Mouse (Mus musculus) cerebellum, adult 11-12 months (tissue): ENCODE results near the gene Gm42421.

Experiments used
- DNase-seq: peaks from one replicate; pipeline ENCODE4 v3.0.0; 2022

Gm42421 gene

GRCm38 (mm10) chr5:143927875-143928274 lies at the start of gene Gm42421:
Gene Gm42421, plus strand, starts transcription at chr5:143928175.
- DNase-seq, result no peak

- DNase-seq, result no peak
These were observed 42.7 kb upstream of the Gm42421 start for GRCm38 (mm10) chr5:143885274-143885673.

DNA sequence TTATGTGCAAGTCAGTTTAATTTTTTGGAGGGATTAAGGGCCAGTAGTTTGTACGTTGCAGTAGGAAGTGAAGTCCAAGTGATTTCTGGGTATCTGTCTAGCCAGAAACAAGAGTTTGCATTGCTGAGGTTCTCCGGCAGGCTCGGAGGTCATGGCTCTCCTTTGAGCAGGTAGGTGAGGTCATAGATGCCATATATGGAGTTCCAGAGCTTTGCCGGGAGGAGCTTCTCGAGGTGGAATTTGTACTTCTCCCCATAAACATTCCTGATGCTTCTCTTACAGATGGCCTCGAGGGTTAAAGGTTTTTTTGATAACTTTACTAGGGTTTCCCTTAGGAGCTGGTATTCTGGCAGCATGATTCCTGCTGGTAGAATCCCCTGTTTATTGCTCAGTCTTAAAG lies 37.2 kb upstream of the Gm42421 start:
- no peak for DNase-seq

GRCm38 (mm10) chr5:143892255-143892886 lies 35.6 kb upstream of the Gm42421 start:
- DNase-seq, result no peak

- no peak for DNase-seq
These were observed 34.6 kb upstream of the Gm42421 start for GRCm38 (mm10) chr5:143893396-143893795.

DNA sequence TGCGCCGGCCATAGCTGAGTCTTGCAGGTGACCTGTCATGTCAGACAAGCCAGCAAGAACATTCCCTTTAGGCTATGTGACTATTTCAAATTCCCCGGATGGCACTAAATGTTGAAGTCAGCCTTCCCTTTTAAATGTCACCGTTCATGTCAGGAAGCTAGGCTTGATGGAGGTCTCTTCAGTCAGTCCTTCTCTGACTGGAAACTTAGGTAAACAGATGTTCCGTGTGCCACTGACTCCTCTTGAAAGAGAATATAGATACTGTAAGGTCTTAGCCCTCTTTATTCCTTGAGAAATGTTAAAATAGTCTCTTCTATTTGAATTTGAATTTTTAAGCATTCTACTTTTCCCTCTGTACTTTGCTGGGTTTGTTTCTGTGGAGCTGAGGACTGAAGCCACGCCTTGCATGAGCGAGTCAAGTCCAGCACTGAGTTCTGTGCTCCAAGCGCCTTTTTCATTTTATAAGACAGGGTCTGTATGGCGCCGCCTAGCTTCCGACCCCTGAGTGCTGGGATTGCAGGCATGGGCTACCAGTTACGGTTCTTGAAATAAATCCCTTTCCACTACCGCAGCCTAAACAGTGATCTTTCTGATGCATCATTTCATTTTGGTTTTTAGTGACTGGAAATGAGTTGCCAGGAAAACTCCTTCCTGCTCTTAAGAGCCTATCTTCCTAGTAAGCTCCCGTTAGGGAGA lies 30.2 kb upstream of the Gm42421 start, which contains the start of gene Ankrd61:
Gene Ankrd61 (minus strand): TSS at position 51 of the 696 bp plus-strand sequence.
- DNase-seq, result no peak

DNA sequence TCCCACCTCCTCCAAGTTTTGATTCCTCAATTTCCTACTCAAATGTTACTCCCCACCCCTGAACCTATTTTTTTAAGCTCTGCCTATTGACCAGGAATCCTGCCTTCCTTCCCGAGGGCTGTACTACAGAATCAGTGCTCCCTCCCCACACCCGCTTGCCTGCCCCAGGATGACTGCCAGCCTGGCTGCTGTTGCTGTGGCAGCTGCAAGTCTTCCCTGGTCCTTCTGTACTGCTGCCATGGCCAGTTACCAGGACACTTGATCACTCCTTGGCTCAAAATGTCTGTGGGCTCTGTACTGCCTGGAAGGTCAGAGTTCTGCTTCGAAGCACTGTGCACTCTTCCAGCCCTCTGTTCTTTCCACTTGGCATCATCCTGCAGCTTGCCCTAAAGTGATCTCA lies 25.9 kb upstream of the Gm42421 start:
- DNase-seq, result peak; percentile 23

GRCm38 (mm10) chr5:143903813-143904212 lies 24.2 kb upstream of the Gm42421 start:
- no peak for DNase-seq

GRCm38 (mm10) chr5:143906429-143906828 lies 21.5 kb upstream of the Gm42421 start:
- no peak for DNase-seq

DNA sequence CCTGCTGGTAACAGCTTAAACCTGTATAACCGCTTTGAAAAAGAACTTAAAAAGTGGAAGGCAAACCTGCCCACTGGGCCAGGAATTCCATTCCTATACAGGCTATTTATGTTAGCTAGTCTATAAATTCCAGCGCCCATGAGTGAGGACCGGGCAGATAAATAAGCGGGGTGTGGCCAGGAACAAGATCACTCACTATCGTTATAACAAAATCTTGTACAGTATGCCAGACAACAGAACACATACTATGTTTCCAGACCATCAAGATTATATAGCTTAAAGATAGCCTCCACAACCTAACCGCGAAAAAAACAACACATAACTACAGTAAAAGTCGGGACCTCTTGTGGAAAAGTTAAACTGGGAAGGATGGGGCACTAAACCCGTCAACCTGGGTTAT lies 19.0 kb upstream of the Gm42421 start:
- DNase-seq, result no peak

DNA sequence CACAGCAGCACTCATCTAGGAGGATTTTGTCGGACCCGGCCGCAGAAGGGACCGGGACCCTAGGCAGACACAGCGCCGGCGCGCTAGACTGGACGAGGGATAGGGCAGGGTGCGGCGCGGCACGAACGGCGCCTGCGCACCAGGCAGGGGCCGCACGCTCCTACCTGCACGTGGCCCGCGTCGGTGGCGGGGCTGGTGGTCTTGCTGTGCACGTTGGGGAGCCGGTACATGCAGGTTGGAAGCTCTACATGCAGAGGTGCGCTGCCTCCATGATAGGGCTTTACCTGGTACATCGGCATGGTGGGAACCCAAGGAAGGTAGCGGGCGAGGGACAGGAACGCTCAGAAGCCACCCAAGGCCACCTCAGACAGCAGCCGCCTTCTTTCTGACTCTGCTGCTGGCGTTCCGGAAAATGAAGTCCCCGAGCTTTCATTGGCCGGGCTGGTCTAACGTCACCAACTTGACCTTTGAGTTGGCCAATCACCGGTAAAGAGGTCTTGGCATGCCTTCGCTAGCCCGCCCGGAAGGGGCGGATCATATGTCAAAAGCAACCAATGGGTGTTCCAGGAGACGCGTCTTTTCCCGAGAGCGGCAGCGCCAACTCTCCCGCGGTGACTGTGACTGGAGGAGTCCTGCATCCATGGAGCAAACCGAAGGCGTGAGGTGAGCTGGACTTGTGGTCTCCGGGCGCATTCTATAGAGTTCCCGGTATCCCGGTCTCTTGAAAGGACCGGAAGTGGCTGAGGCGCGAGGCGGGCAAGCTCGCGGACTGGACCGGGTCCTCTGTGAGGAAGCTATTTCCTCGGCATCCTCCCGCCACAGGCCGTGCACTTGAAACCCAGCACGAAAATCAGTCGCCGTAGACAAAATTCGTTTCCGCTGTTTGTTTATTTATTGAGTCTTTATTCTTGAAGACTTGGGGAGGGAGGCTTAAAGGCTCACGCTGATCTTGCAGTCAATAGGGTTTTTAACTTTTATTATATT lies 18.3 kb upstream of the Gm42421 start, which contains the start of the genes Aimp2 and Pms2:
Gene Aimp2 (minus strand): TSS at position 431 of the 984 bp plus-strand sequence.
Gene Pms2 (plus strand): TSS at position 548 of the 984 bp plus-strand sequence.
- DNase-seq, result peak; percentile 97

DNA sequence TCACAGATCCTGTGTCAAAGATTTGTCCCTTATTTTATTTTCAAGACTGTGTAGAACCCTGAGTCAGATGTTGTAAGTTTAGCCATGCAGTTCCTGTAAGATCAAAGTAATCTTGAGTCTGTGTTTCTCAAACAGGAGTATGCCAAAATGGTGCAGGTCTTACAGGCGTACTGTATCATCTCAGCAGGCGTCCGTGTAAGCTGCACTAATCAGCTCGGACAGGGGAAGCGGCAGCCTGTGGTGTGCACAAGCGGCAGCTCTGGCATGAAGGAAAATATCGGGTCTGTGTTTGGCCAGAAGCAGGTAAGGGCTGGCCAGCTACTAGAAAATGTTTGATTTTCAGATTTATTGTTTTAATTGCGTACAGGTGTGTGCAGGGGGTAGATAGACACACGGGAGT lies 11.8 kb upstream of the Gm42421 start:
- no peak for DNase-seq

DNA sequence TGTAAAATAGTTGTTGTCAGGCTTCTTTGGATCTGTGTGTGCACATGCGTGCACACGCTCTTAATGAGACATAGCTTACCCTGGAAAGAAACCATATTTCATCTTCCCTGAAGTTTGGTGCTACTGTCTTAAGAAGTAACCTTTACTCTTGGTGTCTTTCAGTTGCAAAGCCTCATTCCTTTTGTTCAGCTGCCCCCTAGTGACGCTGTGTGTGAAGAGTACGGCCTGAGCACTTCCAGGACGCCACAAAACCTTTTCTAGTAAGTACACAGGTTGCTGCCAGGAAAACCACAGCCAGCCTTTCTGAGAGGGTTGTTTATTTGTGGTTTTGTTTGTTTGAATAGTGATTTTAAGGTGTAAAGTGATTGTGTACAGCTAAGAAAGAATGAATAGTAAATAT lies 10.6 kb upstream of the Gm42421 start:
- DNase-seq, result no peak

- DNase-seq, result no peak
These were observed 9.9 kb upstream of the Gm42421 start for GRCm38 (mm10) chr5:143918120-143918519.

- no peak for DNase-seq
These were observed 3.1 kb upstream of the Gm42421 start for GRCm38 (mm10) chr5:143924781-143925452.

DNA sequence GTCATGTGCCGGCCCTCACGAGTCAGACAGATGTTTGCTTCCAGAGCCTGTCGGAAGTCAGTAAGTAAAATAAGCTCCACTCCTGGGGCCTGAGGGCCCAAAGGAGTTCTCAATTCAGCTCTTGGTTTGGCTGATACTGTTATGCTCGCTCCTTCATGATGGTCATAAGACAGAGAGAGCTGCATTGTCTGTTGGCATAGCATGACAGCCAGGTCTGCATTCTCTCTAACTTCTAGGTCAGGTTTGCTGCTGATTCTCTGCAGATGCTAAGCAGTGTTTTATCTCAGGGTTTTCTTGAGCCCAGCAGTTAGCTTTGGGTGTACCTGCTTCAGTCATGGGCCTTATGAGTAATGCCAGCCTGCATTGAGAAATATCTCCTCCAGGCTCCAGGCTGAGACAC lies 1.3 kb downstream of the Gm42421 start:
- DNase-seq, result no peak

GRCm38 (mm10) chr5:143930656-143931055 lies 2.7 kb downstream of the Gm42421 start:
- DNase-seq, result no peak

- no peak for DNase-seq
These were observed 4.0 kb downstream of the Gm42421 start for GRCm38 (mm10) chr5:143931863-143932580.

- no peak for DNase-seq
These were observed 4.9 kb downstream of the Gm42421 start, which contains the start of gene Rsph10b for GRCm38 (mm10) chr5:143932831-143933230. Gene Rsph10b, plus strand, starts transcription at chr5:143933035.

DNA sequence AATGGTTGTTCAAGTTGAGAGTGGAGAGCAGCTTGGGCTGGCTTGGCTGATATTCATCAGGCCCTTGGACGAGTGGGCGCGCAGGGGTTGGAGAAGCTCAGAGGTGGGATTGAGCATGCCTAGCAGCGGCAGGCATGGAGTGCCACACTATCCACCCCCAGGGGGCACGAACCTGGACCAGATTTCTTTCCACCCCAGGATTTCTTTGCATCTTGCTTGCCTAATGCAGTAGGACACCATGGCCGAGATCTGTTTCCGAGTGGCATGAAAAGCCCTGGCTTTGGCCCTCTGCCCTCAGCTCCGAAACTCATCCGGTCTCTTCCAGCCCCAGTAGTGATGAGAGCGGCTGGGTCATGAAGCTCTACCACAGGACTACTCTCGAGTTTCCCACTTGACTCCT lies 5.4 kb downstream of the Gm42421 start:
- DNase-seq, result no peak

- no peak for DNase-seq
These were observed 5.9 kb downstream of the Gm42421 start for GRCm38 (mm10) chr5:143933875-143934274.

DNA sequence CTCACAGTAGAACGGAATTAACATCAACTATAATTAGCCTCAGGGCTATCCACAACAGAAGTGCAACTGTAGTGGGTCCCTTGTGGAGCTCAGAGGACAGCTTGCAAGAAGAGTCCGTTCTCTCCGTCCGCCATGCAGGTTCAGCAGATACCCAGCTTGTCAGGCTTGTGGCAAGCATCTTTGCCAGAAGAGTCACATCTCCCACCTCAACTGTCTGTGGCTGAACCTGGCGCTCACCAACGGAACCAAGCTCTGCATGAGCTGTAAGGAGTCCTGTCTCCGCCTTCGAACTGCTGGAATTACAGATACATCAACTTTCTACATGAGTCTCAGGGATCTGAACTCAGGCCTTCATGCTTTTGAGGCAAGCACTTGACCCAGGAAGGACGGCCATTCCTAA lies 8.2 kb downstream of the Gm42421 start:
- DNase-seq, result no peak
